Mouse (Mus musculus): Measurements from ENCODE around the gene Rbfox3.

DNA sequence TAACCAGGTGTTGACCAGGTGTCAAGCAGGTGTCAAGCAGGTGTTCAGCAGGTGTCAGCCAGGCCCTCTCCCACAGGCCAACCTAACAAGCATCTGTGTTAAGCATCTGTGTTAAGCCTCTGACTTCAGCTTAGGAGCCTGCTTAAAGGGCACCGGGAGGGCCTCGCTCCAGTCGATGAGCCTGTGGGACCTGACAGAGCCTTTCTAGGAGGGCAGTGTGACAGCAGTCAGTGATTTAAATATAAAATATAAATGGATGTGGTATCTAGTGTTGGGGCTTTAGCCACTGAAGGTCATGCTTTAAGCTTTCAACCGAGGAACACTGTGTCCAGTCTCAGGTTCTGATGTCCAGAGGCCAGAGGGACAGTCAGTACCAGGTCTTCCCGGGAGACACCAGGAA lies 18.5 kb downstream of the Rbfox3 start:
- TF ChIP-seq CTCF (IDR thresholded peaks at IDR 0.05; ENCODE audit: control insufficient read depth, insufficient read depth, low read length) (no peak), POLR2A (IDR thresholded peaks at IDR 0.05; ENCODE audit: borderline replicate concordance, control insufficient read depth, low read depth, low read length) (no peak)
